Mouse (Mus musculus) central nervous system, embryonic 18 days (tissue): Measurements from ENCODE around the gene Rprm. TPM values are rescaled to one million over a fixed set of nuclear protein-coding genes. Genes with fewer than 3 reads are reported as not detected.

ENCODE experiments used
- polyA plus RNA-seq: library from polyadenylated mRNA; depleted of rRNA; stranded (reverse); fragments of >200 nt; gene quantifications from 2 replicates; pipeline ENCODE4 v1.2.3, GENCODE M21; 2012; rRNA removed

Rprm gene
- polyA plus RNA-seq: 208 and 224 TPM in 2 replicates

DNA sequence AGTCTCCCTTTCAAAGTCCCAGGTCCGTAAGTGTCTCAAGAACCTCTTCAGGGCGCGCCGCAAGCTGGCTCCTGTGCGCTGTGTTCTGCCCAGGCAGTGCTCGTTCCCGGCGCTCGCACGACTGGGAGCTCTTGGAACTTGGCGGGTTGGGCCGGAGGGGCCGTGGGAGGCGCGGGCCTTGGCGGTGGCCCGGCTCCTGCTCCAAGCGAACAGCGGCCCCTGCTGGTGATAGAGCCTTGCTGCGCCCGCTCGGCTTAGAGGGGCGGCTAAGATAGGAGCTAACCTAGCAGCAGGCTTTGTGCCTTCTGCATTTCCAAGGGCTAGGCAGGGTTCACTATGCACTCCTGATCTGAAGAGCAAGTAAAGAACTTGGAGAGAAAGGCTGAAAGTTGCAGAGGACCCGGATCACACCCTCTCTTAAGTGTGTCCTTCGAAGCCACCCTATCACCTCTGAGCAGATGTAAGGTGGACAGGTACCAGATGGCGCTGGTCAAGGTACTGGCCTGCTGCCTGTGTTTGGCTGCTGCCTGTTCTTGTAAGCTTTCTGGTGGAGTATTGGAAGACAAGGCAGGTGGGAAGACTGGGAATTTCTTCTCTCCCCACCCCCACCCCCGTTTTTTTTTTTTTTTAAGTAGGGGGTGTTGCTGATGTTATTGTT lies at the start of gene Rprm:
Rprm (minus strand) TSS at position 123 of the 658 bp plus-strand sequence.

